Mouse (Mus musculus): Measurements from ENCODE around the gene Efemp1.

Gene Efemp1

GRCm38 (mm10) chr11:28939651-28940050 is 86.6 kb downstream of the Efemp1 start:
- DNase-seq (ENCODE audit: low spot score): no peak

- no peak for DNase-seq (ENCODE audit: low spot score)
These were observed 98.7 kb downstream of the Efemp1 start for GRCm38 (mm10) chr11:28951586-28952210.

- no peak for DNase-seq (ENCODE audit: low spot score)
These were observed 101.8 kb downstream of the Efemp1 start for GRCm38 (mm10) chr11:28954673-28955304.

GRCm38 (mm10) chr11:28955305-28955701 is 102.3 kb downstream of the Efemp1 start:
- no peak for DNase-seq (ENCODE audit: low spot score)

GRCm38 (mm10) chr11:28961381-28961780 is 108.4 kb downstream of the Efemp1 start:
- DNase-seq (ENCODE audit: low spot score): no peak

Measured in embryo, embryonic 10 days (tissue).